Mouse (Mus musculus) brain, embryonic 14.5 days (tissue): ENCODE measurements around the gene Hoxd9.

ENCODE experiments used
- CTCF ChIP-seq: fragments of 200-500 bp; IDR thresholded peaks from 2 replicates; pipeline ENCODE4 v1.5.1; 2012; ENCODE audit warnings: inconsistent platforms, mild to moderate bottlenecking, moderate library complexity, borderline replicate concordance; ENCODE audit not compliant: insufficient read depth, insufficient read length; ENCODE audit errors: extremely low read depth
- POLR2A ChIP-seq: fragments of 200-500 bp; IDR thresholded peaks from 2 replicates; pipeline ENCODE4 v1.6.1; 2012; ENCODE audit warnings: mild to moderate bottlenecking, inconsistent platforms, borderline replicate concordance; ENCODE audit not compliant: poor library complexity, insufficient read depth, insufficient read length, severe bottlenecking; ENCODE audit errors: extremely low read depth

- TF ChIP-seq POLR2A (no peak), CTCF (no peak)
These were observed 38.0 kb upstream of the Hoxd9 start, which contains the start of gene Evx2 for GRCm38 (mm10) chr2:74659507-74660005.
